Mouse (Mus musculus): Measurements from ENCODE around the gene Rpl14.

GRCm38 (mm10) chr9:120619347-120619708 is 48.1 kb downstream of the Rpl14 start:
- TF ChIP-seq CTCF (conservative IDR thresholded peaks at IDR 0.05 in 1 of 2, IDR thresholded peaks at IDR 0.05 in 1 of 2; ENCODE audit: low read depth in 2 of 2, low read length in 2 of 2) (no peak), UBTF (IDR thresholded peaks at IDR 0.05; ENCODE audit: low read depth, low read length) (no peak), MEF2A (IDR thresholded peaks at IDR 0.05; ENCODE audit: borderline replicate concordance, low read depth, low read length) (no peak), GABPA (IDR thresholded peaks at IDR 0.05; ENCODE audit: insufficient replicate concordance, low read depth, low read length) (no peak), USF1 (IDR thresholded peaks at IDR 0.05; ENCODE audit: low read depth, low read length) (no peak), POLR2A (IDR thresholded peaks at IDR 0.05; ENCODE audit: low read depth, low read length) (no peak), JUND (conservative IDR thresholded peaks at IDR 0.05; ENCODE audit: low read depth, low read length) (no peak), ZMIZ1 (IDR thresholded peaks at IDR 0.05; ENCODE audit: low read depth, low read length) (no peak)
